In the genomic region with DNA sequence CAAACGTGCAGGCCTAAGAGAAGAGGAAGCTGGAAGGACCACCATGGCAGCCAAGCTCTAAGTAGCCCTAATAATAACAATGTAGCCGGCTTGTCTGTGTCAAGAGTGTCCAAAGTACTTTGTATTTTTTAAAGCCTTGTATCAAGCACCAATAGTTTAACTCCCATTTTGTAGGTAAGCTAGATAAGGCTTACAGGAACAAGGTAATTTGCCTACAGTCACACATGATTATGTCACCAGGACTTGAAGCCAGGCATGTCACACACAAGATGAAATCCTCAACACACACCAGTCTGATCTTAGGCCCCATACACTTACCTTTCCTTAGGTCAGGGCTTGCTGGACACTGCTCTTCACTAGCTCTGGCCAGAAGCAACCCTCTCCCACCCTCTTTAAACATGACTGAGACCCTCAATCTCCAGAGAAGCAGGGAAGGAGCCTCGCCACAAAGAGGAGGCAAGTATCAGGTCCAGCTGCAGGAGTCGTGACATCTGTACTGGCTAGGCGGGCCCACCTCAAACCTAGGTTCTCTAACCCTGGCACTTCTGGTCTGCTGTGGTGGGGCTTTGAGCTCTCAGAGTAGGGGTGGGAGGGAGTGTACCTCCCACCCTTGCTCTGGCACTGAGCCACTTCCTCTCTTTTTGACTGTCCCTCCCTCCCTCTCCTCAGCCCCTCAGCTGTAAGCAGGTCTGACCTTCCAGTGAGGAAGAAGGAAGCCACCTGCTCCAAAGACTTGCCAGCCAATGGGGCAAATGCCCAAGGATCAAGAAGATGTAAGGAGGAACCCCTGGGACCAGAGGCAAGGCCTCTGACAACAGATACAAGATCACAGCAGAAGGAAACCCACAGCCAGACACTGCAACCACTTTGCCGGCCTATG, we compare ENCODE assay signal across 8 mouse cellular contexts. TPM values are rescaled to one million over a fixed set of nuclear protein-coding genes. Genes with fewer than 3 reads are reported as not detected.
A peak's percentile ranks its signal among the peaks of the same experiment; 100 is the strongest.
DNase-seq lines count a peak whose midpoint lies in the region; ATAC-seq and TF ChIP-seq lines count a peak whose summit lies in the region.

No protein-coding gene starts in this region.

- WGBS in lung, embryonic 14.5 days = 32% methylated on average over 6 of the region's 6 CpGs
- 39% methylated on average over 6 of the region's 6 CpGs for WGBS in embryonic facial prominence, embryonic 10.5 days
- 38% methylated on average over 6 of the region's 6 CpGs for WGBS in midbrain, embryonic 16.5 days

- ATAC-seq in lung, embryonic 14.5 days (ENCODE audit: insufficient read depth) = no peak
- no peak for ATAC-seq in midbrain, embryonic 16.5 days

- H3K9ac ChIP-seq in lung, embryonic 14.5 days = 0 out of 2 replicates have a peak overlapping the region, but pooled peaks have one; percentile 55
- H3K9ac ChIP-seq in midbrain, embryonic 16.5 days (ENCODE audit: low read depth, low read length) = peak overlapping the region; percentile 62

- TF ChIP-seq CTCF in lung, embryonic 14.5 days (IDR thresholded peaks at IDR 0.05; ENCODE audit: low read depth) = no peak

- peaks cover 22% of the 10 kb centered on the region for H3K36me3 ChIP-seq in lung, embryonic 14.5 days (ENCODE audit: insufficient read depth)
- H3K36me3 ChIP-seq in embryonic facial prominence, embryonic 10.5 days (replicated peaks) = peaks cover 23% of the 10 kb centered on the region
- H3K36me3 ChIP-seq in midbrain, embryonic 16.5 days (ENCODE audit: control insufficient read depth, insufficient read depth, low read length) = peaks cover 9% of the 10 kb centered on the region

- H3K4me1 ChIP-seq in lung, embryonic 14.5 days (ENCODE audit: insufficient read depth) = peaks cover 66% of the 10 kb centered on the region
- H3K4me1 ChIP-seq in embryonic facial prominence, embryonic 10.5 days = peaks cover 83% of the 10 kb centered on the region
- H3K4me1 ChIP-seq in midbrain, embryonic 16.5 days (ENCODE audit: control insufficient read depth, insufficient read depth, low read length) = peaks cover 36% of the 10 kb centered on the region

- H3K4me2 ChIP-seq in lung, embryonic 14.5 days = peak overlapping the region; percentile 66
- peak overlapping the region; percentile 55 for H3K4me2 ChIP-seq in midbrain, embryonic 16.5 days (ENCODE audit: low read length)

- H3K4me3 ChIP-seq in lung, embryonic 14.5 days (ENCODE audit: low read depth, low read length) = no peak overlapping the region
- H3K4me3 ChIP-seq in embryonic facial prominence, embryonic 10.5 days = peak overlapping the region; percentile 60
- no peak overlapping the region for H3K4me3 ChIP-seq in midbrain, embryonic 16.5 days (ENCODE audit: low read depth, low read length)

- no peaks in the 10 kb centered on the region for H3K9me3 ChIP-seq in lung, embryonic 14.5 days (ENCODE audit: low read depth, low read length)
- H3K9me3 ChIP-seq in embryonic facial prominence, embryonic 10.5 days = no peaks in the 10 kb centered on the region
- H3K9me3 ChIP-seq in midbrain, embryonic 16.5 days (replicated peaks; ENCODE audit: control insufficient read depth, low read length, poor library complexity, severe bottlenecking) = no peaks in the 10 kb centered on the region

- peak overlapping the region; percentile 85 for H3K27ac ChIP-seq in lung, embryonic 14.5 days (ENCODE audit: low read depth)
- peak overlapping the region; percentile 92 for H3K27ac ChIP-seq in embryonic facial prominence, embryonic 10.5 days (replicated peaks)
- peak overlapping the region; percentile 85 for H3K27ac ChIP-seq in midbrain, embryonic 16.5 days (ENCODE audit: low read length)

- no peaks in the 10 kb centered on the region for H3K27me3 ChIP-seq in lung, embryonic 14.5 days (ENCODE audit: insufficient read depth, low read length)
- no peaks in the 10 kb centered on the region for H3K27me3 ChIP-seq in embryonic facial prominence, embryonic 10.5 days (replicated peaks; ENCODE audit: low read depth, poor library complexity, severe bottlenecking)
- no peaks in the 10 kb centered on the region for H3K27me3 ChIP-seq in midbrain, embryonic 16.5 days (ENCODE audit: control insufficient read depth, insufficient read depth, low read depth, low read length)

- DNase-seq in lung, embryonic 14.5 days = peak; percentile 58
- no peak for DNase-seq in lung, postnatal 25 days (ENCODE audit: low spot score)
- no peak for DNase-seq in embryonic facial prominence, embryonic 10.5 days (ENCODE audit: low spot score)
- DNase-seq in induced T-regulatory cell, adult 2 months (ENCODE audit: low read depth) = peak; percentile 59
- DNase-seq in left cerebral cortex, adult 9 months (ENCODE audit: low spot score in 2 of 2) = no peak
- DNase-seq in Muller cell, postnatal 12 days (ENCODE audit: inconsistent ontology term) = no peak
- DNase-seq in layer of hippocampus, adult 9-10 months (ENCODE audit: low spot score) = no peak

RNA-seq across cellular contexts. Expression of a gene that starts 28.8 kb away (rescaled TPM):
- polyA plus RNA-seq in lung, embryonic 14.5 days (2014; fragmentation: Nextera tagmentation; extraction: Ambion mirVana) = 0.68 and 0.79 TPM in 2 replicates
- 1.3 and 1.6 TPM in 2 replicates for polyA plus RNA-seq in embryonic facial prominence, embryonic 10.5 days (2016; fragmentation: Nextera tagmentation; extraction: Ambion mirVana)
- 8.2 and 9.3 TPM in 2 replicates for polyA plus RNA-seq in midbrain, embryonic 16.5 days (2015; fragmentation: Nextera tagmentation; extraction: Ambion mirVana)

RNA-seq across cellular contexts. Expression of a gene that starts 41.6 kb away (rescaled TPM):
- 11.3 and 12.3 TPM in 2 replicates for polyA plus RNA-seq in lung, embryonic 14.5 days (2014; fragmentation: Nextera tagmentation; extraction: Ambion mirVana)
- polyA plus RNA-seq in embryonic facial prominence, embryonic 10.5 days (2016; fragmentation: Nextera tagmentation; extraction: Ambion mirVana) = 7.3 and 8.2 TPM in 2 replicates
- polyA plus RNA-seq in midbrain, embryonic 16.5 days (2015; fragmentation: Nextera tagmentation; extraction: Ambion mirVana) = 2.7 and 3.6 TPM in 2 replicates

Comparison
In these comparisons a context has a peak if more than half of its experiments do, and no peak if none do; other contexts are left out.
1. DNase-seq: peak in lung, embryonic 14.5 days (single experiment) and induced T-regulatory cell, adult 2 months (single experiment); none in lung, postnatal 25 days (single experiment), embryonic facial prominence, embryonic 10.5 days (single experiment), left cerebral cortex, adult 9 months (0 of 2), Muller cell, postnatal 12 days (single experiment) and layer of hippocampus, adult 9-10 months (single experiment).
2. Peak in every context shown above with its lines, with median percentiles within 50 percentile points of each other: H3K27ac ChIP-seq.